Mouse (Mus musculus) yolk sac, embryonic 10.5 days (tissue): Measurements from ENCODE around the gene Trit1.
A peak's percentile ranks its signal among the peaks of the same experiment; 100 is the strongest.
"Not testable (repeated sequence)": the region's sequence is repeated elsewhere in the genome, so short reads cannot be mapped to it uniquely, and the experiment has no call there.

Experiments used
- DNase-seq: peaks from one replicate; pipeline ENCODE4 v3.0.0-alpha.2; 2017; ENCODE audit warnings: low spot score

Trit1 gene

GRCm38 (mm10) chr4:122998537-122999262 is 17.7 kb upstream of the Trit1 start:
- peak; percentile 56 for DNase-seq

GRCm38 (mm10) chr4:122999263-122999691 is 17.1 kb upstream of the Trit1 start:
- no peak for DNase-seq

- no peak for DNase-seq
These were observed 16.3 kb upstream of the Trit1 start for GRCm38 (mm10) chr4:123000130-123000529.

- no peak for DNase-seq
These were observed 15.6 kb upstream of the Trit1 start for GRCm38 (mm10) chr4:123000617-123001342.

GRCm38 (mm10) chr4:123005054-123005966 is 11.1 kb upstream of the Trit1 start:
- DNase-seq: peak; percentile 53

- not testable (repeated sequence) for DNase-seq
These were observed 3.9 kb upstream of the Trit1 start for GRCm38 (mm10) chr4:123012501-123012900.

GRCm38 (mm10) chr4:123013346-123013945 is 3.0 kb upstream of the Trit1 start:
- DNase-seq: no peak

- DNase-seq: no peak
These were observed 2.4 kb upstream of the Trit1 start for GRCm38 (mm10) chr4:123013949-123014406.

- DNase-seq: no peak
These were observed 1.7 kb upstream of the Trit1 start for GRCm38 (mm10) chr4:123014501-123015282.

- DNase-seq: no peak
These were observed 5.2 kb downstream of the Trit1 start for GRCm38 (mm10) chr4:123021591-123021990.

- DNase-seq: no peak
These were observed 6.5 kb downstream of the Trit1 start for GRCm38 (mm10) chr4:123022896-123023295.

- DNase-seq: no peak
These were observed 9.0 kb downstream of the Trit1 start for GRCm38 (mm10) chr4:123025418-123025817.

- no peak for DNase-seq
These were observed 9.8 kb downstream of the Trit1 start for GRCm38 (mm10) chr4:123026161-123026560.

GRCm38 (mm10) chr4:123026597-123026996 is 10.2 kb downstream of the Trit1 start:
- no peak for DNase-seq

GRCm38 (mm10) chr4:123034841-123035240 is 18.4 kb downstream of the Trit1 start:
- no peak for DNase-seq

- DNase-seq: no peak
These were observed 19.2 kb downstream of the Trit1 start for GRCm38 (mm10) chr4:123035636-123036035.

GRCm38 (mm10) chr4:123036710-123037109 is 20.3 kb downstream of the Trit1 start:
- DNase-seq: no peak

GRCm38 (mm10) chr4:123041131-123041530 is 24.7 kb downstream of the Trit1 start:
- DNase-seq: no peak

GRCm38 (mm10) chr4:123043858-123044257 is 27.5 kb downstream of the Trit1 start:
- no peak for DNase-seq

GRCm38 (mm10) chr4:123044842-123045241 is 28.4 kb downstream of the Trit1 start:
- no peak for DNase-seq

GRCm38 (mm10) chr4:123046300-123046699 is 29.9 kb downstream of the Trit1 start:
- no peak for DNase-seq
